Mouse (Mus musculus) frontal cortex, adult 2 months (tissue): ENCODE data around the gene Cdh13. TPM values are rescaled to one million over a fixed set of nuclear protein-coding genes. Genes with fewer than 3 reads are reported as not detected.

Experiments
- DNase-seq, 2 experiments: peaks; one replicate each; pipeline ENCODE4 v3.0.0; 2022; ENCODE audit warnings: low spot score in 1 of 2; ENCODE audit errors: extremely low spot score in 1 of 2
- polyA plus RNA-seq: library from polyadenylated mRNA; depleted of rRNA; stranded (reverse); fragments of >200 nt; gene quantifications from 2 replicates; pipeline ENCODE4 v1.2.3, GENCODE M21; 2012

Cdh13 gene
- polyA plus RNA-seq, 1 experiment: 44.9 TPM

DNA sequence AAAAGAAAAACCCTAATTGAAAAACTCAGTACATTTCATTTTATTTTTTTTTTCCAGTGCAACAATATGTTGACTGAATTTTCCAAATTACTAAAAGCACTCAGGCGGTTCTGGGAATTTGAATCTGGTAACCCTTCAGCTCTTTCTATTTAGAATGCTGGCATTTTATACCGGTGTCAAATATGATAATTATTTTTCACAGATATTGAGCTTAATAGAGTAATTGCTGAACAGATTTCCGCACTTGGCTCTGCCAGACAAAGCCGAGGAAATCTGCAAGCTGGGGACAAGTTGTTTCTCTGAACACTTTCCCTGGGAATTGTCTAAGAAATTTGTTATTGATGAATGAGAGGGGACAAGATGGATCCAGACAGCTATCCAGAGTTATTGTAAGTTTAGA is 256.4 kb downstream of the Cdh13 start:
- DNase-seq: no peak

- DNase-seq: no peak
Measured at GRCm38 (mm10) chr8:118552397-118552796, 268.9 kb downstream of the Cdh13 start.

DNA sequence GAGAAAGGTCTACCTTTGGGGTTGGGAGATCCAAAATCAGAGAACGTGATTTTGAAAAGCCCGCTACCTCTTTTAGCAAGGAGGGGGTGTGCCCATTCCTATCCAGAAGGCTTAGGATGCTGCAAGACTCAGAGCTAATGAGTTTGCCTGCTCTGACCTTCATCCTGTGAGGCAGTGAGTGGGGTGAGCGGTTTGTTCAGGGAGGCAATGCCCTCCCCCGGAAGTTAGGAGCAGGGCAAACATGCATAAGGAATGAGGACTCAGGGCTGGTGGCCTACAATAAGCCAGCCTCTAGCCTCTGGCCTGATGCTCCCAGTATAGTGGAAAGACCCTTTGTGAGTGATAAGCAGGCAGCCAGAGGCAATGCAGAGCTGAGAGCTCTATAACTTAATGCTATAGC is 269.3 kb downstream of the Cdh13 start:
- DNase-seq: no peak

DNA sequence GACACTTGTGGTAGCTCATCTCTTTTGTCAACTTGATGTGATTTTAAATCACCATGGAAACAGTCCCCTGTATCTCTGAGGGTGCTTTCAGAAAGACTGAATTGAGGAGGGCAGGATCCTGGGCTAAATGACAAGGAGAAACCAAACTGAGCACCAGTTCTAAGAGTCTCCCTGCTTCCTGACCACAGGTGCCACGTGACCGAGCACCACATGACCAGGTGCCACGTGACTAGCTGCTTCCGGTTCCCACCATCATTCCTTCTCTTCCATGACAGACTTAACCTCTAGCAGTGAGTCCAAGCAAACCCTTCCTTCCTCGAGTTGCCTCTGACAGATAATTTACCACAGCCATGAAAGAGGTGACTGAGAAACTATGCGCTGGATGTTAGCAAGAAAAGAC is 280.5 kb downstream of the Cdh13 start:
- no peak for DNase-seq

- DNase-seq: no peak
Measured at GRCm38 (mm10) chr8:118565186-118565585, 281.7 kb downstream of the Cdh13 start.

DNA sequence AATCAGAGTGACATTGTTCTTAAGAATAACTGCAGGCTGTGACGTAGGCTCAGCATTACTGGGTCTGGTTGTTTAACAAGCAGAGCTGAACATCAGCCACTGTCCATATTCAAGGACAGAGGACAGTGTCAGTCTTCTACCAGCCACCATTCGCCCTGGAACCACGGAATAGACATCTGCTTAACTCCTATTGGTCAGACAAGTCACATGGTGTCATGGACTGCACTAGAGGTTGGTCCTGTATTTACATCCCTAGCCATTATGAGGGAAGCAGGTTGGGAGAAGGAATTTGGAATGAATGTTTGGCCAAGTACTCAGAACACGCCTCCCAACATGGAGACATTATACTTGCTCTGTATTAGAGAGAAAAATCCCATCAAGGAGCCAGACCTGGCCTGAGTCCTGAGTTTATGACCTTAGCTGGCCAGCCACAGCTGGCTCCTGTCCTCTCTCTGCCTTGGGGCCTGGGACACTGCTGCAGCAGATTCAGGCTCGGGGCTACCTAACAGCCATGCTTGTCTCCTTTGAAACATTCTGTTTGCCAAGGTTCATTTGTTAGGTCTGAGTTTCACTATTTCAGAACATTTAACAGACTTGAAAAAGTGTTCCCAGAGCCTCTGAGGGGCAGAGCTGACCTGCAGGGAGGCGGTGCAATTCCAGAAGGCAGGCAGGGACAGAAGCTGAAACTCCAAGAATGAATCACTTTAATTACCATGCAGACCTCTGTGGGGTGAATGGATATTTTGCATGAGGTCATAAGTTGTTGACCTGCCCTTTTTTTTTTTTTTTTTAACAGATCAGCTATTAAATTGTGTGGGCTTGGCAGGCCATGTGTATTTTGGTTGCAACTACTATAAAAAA is 282.6 kb downstream of the Cdh13 start:
- no peak for DNase-seq

DNA sequence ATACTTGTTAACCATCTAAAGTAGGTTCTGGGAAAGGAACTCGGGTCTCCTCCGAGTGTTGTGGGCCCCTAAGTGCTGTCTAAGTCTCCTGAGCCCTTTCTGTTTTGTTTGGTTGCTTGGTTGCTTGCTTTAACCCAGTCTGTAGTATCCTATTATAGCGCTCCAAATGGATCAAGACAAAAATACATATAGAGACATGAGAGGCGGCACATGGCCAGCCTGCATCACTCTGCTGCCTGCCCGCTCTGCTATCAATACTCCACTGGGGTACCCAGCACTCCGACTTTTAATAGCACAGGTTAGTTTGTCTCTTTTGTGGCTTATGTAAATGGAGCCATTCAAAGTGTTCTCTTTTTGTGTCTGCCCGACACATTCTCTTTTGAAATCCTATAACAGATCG is 285.8 kb downstream of the Cdh13 start:
- DNase-seq: no peak

DNA sequence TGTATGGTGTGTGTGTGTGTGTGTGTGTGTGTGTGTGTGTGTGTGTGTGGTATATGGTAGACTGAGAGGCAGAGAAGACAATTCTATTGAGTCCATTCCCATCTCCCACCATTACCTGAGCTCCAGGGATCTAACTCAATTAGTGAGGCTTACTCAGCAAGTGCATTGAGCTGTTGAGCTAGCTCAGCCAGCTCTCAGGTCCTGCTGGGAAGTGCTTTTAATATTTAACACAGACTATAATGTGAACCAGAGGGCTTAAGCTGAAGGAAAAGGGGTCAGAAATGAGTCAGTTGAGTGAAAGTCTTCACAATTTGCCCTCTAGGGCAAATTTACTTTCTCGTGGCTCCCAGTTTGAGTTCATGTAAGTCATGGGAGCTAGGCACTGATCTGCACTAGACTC is 297.7 kb downstream of the Cdh13 start:
- no peak for DNase-seq

DNA sequence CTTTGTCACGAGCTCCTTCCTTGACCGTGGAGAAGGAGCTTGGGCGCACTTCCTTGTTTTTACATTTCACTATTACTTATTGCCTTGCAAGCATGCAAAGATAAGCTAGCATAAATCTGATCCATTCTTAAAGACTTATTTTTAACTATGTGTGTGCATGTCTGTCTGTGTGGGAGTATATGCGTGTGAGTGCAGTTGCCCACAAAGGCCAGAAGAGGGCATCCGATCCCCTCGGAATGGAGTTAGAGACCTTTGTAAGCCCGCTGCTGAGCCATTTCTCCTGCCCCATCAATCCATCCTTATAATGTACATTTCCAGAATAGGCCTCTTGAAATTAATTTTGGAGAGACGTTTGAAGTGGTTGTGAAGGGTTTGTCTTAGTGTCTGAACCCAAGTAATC is 298.7 kb downstream of the Cdh13 start:
- DNase-seq: no peak

DNA sequence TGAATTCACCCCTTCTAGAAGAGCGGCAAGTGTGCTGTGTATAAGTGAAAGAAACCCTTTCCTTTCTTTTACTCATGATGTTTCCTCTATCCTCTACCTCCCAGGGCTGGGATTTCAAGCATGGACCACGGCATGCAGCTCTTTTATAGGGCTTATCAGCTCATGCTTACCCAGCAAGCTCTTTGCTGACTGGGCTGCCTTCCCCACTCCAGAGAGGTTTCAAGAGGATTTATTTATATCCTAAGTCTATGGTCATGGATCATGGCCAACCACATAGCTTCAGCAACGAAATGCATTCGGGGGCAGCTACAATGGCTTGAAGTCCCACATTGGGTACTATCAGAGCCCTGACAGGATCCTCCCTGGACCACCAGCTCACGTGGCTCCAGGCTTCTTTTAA is 304.4 kb downstream of the Cdh13 start:
- no peak for DNase-seq

DNA sequence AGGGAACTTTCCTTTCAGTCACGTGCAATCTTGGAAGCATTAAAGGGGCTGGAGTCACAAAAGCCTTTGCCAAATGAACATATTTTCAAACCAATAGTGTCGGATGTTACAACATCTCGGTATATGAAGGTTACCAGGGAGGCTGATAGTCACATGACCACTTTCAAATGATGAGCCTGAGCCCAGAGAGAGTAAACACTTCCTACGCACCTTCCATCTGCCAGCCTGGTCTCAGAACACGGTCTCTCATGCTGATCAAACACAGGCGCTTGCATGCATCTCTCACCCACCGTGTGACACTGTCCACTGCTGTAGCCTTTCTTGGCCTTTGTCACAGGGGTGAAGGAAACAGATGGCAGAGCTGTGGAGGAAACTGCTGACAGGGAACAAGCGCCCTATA is 313.3 kb downstream of the Cdh13 start:
- DNase-seq: peak; percentile 16 to 37

- no peak for DNase-seq
Measured at GRCm38 (mm10) chr8:118601376-118601775, 317.8 kb downstream of the Cdh13 start.

- DNase-seq: no peak
Measured at GRCm38 (mm10) chr8:118602074-118602473, 318.5 kb downstream of the Cdh13 start.

DNA sequence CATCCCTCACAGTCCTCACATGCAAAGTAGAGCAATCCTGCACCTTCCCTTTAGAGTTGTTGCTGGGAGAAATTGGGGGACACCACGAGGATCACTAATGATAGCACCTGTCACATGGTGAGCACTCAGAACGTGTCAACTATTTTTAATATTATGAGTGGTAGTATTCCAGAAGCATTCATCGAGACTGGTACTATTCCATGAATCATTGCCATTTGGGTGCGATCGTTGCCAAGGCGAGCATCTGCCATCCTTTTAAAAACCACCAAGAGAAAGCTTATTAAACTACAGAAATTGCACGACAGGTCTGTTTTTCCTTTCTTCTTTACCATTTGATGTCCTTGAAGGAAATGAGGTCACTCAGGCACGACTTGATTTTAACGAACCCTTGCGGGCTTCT is 328.0 kb downstream of the Cdh13 start:
- peak; percentile 57 to 77 for DNase-seq

DNA sequence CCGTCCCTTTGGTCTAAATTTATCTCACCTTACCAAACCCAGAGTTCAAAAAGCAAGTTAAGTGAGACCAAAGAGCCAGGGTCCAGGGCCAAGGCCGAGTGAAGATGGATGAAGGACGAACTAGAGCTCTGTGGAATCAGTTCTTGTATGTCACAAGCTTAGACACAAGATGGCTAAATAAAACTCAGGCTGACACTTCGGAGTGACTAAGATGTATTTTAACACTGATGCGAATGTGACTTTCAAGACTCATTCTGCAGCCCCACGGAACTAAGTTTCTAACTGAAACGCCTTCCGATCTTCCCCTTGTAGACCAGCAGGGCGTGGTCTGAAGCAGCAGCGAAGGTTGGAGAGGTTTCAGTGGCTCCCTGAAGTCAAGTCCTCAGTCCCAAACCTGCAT is 334.7 kb downstream of the Cdh13 start:
- DNase-seq: peak in 1 of 2 experiments; percentile 31

- no peak for DNase-seq
Measured at GRCm38 (mm10) chr8:118626425-118626824, 342.9 kb downstream of the Cdh13 start.

GRCm38 (mm10) chr8:118627737-118628136 is 344.2 kb downstream of the Cdh13 start:
- DNase-seq: no peak

DNA sequence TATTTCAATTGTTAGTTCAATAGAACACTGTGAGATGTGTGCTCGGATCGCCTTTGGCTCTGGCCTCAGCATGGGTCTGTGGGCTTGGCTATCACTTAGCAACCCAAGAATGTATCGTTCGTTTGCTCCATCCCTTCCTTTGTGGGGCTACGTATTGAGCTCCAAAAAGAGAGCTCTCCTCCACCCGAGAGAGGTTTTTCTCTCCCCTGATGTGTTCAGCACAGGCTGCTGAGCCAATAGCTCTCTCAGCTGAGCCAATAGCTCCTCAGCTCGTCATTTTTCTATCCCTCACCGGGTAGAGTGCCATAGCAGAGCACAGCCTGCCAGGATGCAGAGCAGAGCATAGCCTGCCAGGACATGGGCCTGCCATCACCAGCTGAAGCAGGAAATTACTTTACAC is 345.2 kb downstream of the Cdh13 start:
- DNase-seq: no peak

DNA sequence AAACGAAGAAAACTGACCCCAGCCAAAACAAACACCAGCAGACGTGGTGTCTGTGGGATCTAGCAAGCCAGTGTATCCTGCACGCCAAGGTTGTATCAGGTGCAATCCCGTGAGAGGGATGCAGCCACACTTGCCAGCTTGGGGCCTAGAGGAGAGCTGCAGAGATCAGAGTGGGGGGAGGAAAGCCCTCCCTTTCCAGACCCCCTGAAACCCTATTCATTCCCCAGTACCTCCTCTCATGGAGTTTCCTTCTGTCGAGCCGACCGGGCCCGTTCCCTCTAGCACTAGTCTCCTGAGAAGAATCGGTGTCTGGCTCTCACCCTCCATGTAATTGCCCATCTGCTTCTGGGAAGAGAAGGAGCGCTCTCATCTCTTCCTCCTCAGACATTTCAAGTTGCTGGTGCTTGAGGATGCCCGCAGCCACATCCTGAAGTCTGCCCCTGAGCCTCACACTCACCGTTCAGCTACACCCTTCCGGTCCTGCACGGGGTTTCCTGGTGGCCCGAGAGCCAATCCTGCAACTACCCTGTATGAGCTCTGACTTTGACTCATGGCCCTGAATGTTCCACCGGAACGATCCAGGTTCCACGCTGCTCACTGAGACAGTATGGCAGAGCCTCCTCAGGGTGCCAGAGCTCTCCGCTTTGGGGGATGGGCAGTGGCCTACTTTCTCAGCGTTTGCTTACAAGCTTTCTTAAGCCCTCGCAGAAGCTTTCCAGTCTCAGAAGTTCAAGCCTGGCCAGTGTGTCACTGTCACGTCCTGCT is 351.9 kb downstream of the Cdh13 start:
- DNase-seq: no peak

DNA sequence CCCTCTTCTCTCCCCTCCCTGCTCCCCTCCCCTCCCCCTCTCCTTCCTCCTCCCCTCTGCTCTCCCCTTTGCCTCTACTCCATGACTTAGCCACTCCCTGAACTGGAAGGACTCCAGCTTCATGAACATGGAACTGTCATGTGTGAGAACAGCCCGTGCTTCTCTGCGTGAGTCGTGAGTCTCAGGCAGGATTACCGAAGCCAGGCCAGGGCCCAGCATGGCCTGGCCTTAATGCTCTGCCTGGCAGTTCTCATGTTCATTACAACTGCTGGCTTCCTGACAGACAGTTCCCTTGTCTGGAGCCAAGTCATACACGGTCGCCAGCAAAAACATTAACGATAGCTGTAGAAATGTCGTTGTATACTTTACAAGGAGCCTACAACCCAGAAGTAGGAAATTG is 356.1 kb downstream of the Cdh13 start:
- DNase-seq: no peak

DNA sequence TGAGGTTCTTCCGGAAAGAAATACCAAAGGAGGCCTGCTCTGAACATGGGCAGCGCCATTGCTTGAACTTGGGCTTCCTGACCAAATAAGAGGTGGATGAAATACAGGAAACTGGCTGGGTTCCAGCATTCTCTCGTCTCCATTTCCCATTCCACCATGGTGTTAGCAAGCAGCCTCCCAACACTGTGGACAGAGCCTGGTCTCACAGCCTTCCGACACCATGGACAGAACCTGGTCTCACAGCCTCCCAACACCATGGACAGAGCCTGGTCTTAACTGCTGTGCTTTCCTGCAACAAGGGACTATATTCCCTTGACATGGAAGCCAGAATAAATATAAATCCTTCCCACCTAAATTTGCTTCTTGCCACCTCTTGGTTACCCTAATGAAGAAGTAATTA is 358.3 kb downstream of the Cdh13 start:
- no peak for DNase-seq
